In genomic region chr5:34641991-34642390, GRCm38 (mm10) we compare ENCODE assay signal across 17 mouse cellular contexts.
"Had no signal": no experiment of that assay in that cellular context is flagged by ENCODE, and none has a peak within 500 bp of the region (broad histone marks: within the 10 kb centered on the region; RNA-seq: fewer than 3 reads in every experiment).

No protein-coding gene starts in this region.

- H3K9ac ChIP-seq: lung, embryonic 14.5 days; midbrain, embryonic 12.5 days; neural tube, embryonic 13.5 days; neural tube, embryonic 15.5 days had no signal

- H3K4me3 ChIP-seq: midbrain, embryonic 10.5 days; midbrain, embryonic 12.5 days; myocyte; neural tube, embryonic 13.5 days; neural tube, embryonic 15.5 days had no signal

- H3K27ac ChIP-seq: midbrain, embryonic 10.5 days; midbrain, embryonic 12.5 days; neural tube, embryonic 13.5 days; neural tube, embryonic 15.5 days had no signal

- DNase-seq: lung, embryonic 14.5 days; lung, postnatal 10 days; lung, postnatal 4 days; midbrain, embryonic 14.5 days; retina, postnatal 1 day; right cerebral cortex, adult 18-20 months; right cerebral cortex, postnatal 25 days; right cerebral cortex, postnatal 4 days; spleen, adult 18-20 months; thymus, adult 18-20 months; thymus, postnatal 14 days; thymus, postnatal 36 days had no signal

- H3K4me2 ChIP-seq: lung, embryonic 14.5 days; midbrain, embryonic 12.5 days; neural tube, embryonic 13.5 days; neural tube, embryonic 15.5 days had no signal

- H3K9me3 ChIP-seq: midbrain, embryonic 10.5 days; midbrain, embryonic 12.5 days; neural tube, embryonic 13.5 days; neural tube, embryonic 15.5 days had no signal

- H3K27me3 ChIP-seq: neural tube, embryonic 13.5 days; neural tube, embryonic 15.5 days had no signal
